Mouse (Mus musculus) thymus, postnatal 10 days (tissue): Measurements from ENCODE around the gene Ubr7.

Source experiments
- DNase-seq, 2 experiments: peaks; one replicate each; pipeline ENCODE4 v3.0.0; 2021; ENCODE audit warnings: low spot score in 2 of 2

The Ubr7 gene

GRCm38 (mm10) chr12:102826399-102826798 lies 68.6 kb downstream of the Ubr7 start:
- DNase-seq = no peak

GRCm38 (mm10) chr12:102827119-102827518 lies 69.4 kb downstream of the Ubr7 start:
- DNase-seq = no peak
